Mouse (Mus musculus) C2C12 (cell line): ENCODE measurements around the gene Pim1. TPM values are rescaled to one million over a fixed set of nuclear protein-coding genes. Genes with fewer than 3 reads are reported as not detected.

ENCODE experiments used
- H3K27me3 ChIP-seq: one replicate; pipeline ENCODE4 v1.6.1; 2011; ENCODE audit not compliant: control insufficient read depth, insufficient read depth, insufficient read length
- H3K36me3 ChIP-seq: one replicate; pipeline ENCODE4 v1.6.1; 2011; ENCODE audit not compliant: control insufficient read depth, insufficient read depth
- H3K4me3 ChIP-seq: one replicate; pipeline ENCODE4 v1.5.1; 2011; ENCODE audit warnings: mild to moderate bottlenecking, control low read depth; ENCODE audit not compliant: poor library complexity, insufficient read depth, severe bottlenecking
- H3K79me2 ChIP-seq: one replicate; pipeline ENCODE4 v1.6.1; 2011; ENCODE audit not compliant: control insufficient read depth, insufficient read depth
- H3K79me3 ChIP-seq: one replicate; pipeline ENCODE4 v1.6.1; 2011; ENCODE audit warnings: low read depth, control low read depth
- H3ac ChIP-seq: one replicate; pipeline ENCODE3; 2011; ENCODE audit warnings: low read depth; ENCODE audit not compliant: control insufficient read depth, insufficient read length
- CEBPB ChIP-seq: IDR thresholded peaks from one replicate; pipeline ENCODE4 v1.6.1; 2011; ENCODE audit warnings: low read depth, mild to moderate bottlenecking, control low read depth, moderate library complexity
- CTCF ChIP-seq: IDR thresholded peaks from one replicate; pipeline ENCODE4 v1.5.1; 2011; ENCODE audit not compliant: control insufficient read depth, insufficient read depth, insufficient read length
- FOSL1 ChIP-seq: IDR thresholded peaks from one replicate; pipeline ENCODE4 v1.8.0; 2011; ENCODE audit warnings: mild to moderate bottlenecking, low read length; ENCODE audit not compliant: poor library complexity, insufficient read depth, severe bottlenecking
- MAX ChIP-seq: IDR thresholded peaks from one replicate; pipeline ENCODE4 v1.6.1; 2011; ENCODE audit warnings: mild to moderate bottlenecking, control low read depth
- MYOD1 ChIP-seq: IDR thresholded peaks from one replicate; pipeline ENCODE4 v1.6.1; 2011; ENCODE audit warnings: low read depth; ENCODE audit not compliant: control insufficient read depth, insufficient read length
- MYOG ChIP-seq: IDR thresholded peaks from one replicate; pipeline ENCODE4 v1.6.1; 2011; ENCODE audit not compliant: control insufficient read depth, insufficient read length; ENCODE audit errors: extremely low read depth
- USF1 ChIP-seq: IDR thresholded peaks from one replicate; pipeline ENCODE4 v1.6.1; 2011; ENCODE audit warnings: low read depth, mild to moderate bottlenecking, control low read depth, moderate library complexity
- polyA plus RNA-seq: library from polyadenylated mRNA; unstranded; fragments of >200 nt; fragmentation: generic; extraction: Trizol; gene quantifications from one replicate; pipeline ENCODE4 v1.2.1, GENCODE M21; 2012; ENCODE audit warnings: missing spikeins

Pim1 gene
- polyA plus RNA-seq, 1 experiment = 4.8 TPM

GRCm38 (mm10) chr17:29480256-29480655, 10.3 kb upstream of the Pim1 start:
- Histone ChIP-seq H3K36me3 (no peaks in the 10 kb centered on the region), H3K27me3 (no peaks in the 10 kb centered on the region), H3K4me3 (no peak overlapping the region), H3K79me3 (no peaks in the 10 kb centered on the region), H3K79me2 (no peaks in the 10 kb centered on the region), H3ac (no peak overlapping the region)
- TF ChIP-seq CEBPB (no peak), CTCF (no peak), USF1 (no peak), MAX (no peak), FOSL1 (no peak), MYOG (no peak), MYOD1 (no peak)

- TF ChIP-seq FOSL1 (no peak), MAX (no peak), MYOG (no peak), USF1 (no peak), MYOD1 (no peak), CEBPB (no peak), CTCF (no peak)
- no peak overlapping the region for H3ac ChIP-seq
- H3K79me3 ChIP-seq = no peaks in the 10 kb centered on the region
- no peak overlapping the region for H3K4me3 ChIP-seq
- no peaks in the 10 kb centered on the region for H3K79me2 ChIP-seq
- H3K27me3 ChIP-seq = no peaks in the 10 kb centered on the region
- H3K36me3 ChIP-seq = no peaks in the 10 kb centered on the region
Measured at GRCm38 (mm10) chr17:29482632-29483031, 7.9 kb upstream of the Pim1 start.

- Histone ChIP-seq H3K79me2 (no peaks in the 10 kb centered on the region), H3K36me3 (no peaks in the 10 kb centered on the region), H3ac (no peak overlapping the region), H3K27me3 (no peaks in the 10 kb centered on the region), H3K79me3 (no peaks in the 10 kb centered on the region), H3K4me3 (no peak overlapping the region)
- TF ChIP-seq MAX = no peak
- no peak for TF ChIP-seq FOSL1
- TF ChIP-seq CTCF = no peak
- no peak for TF ChIP-seq MYOG
- TF ChIP-seq CEBPB = no peak
- TF ChIP-seq USF1 = no peak
- no peak for TF ChIP-seq MYOD1
Measured at GRCm38 (mm10) chr17:29483282-29483681, 7.3 kb upstream of the Pim1 start.

- Histone ChIP-seq H3K79me3 (no peaks in the 10 kb centered on the region), H3ac (no peak overlapping the region), H3K79me2 (no peaks in the 10 kb centered on the region), H3K36me3 (no peaks in the 10 kb centered on the region), H3K4me3 (no peak overlapping the region), H3K27me3 (no peaks in the 10 kb centered on the region)
- TF ChIP-seq MYOD1 (no peak), CTCF (no peak), MAX (no peak), CEBPB (no peak), USF1 (no peak), FOSL1 (no peak), MYOG (no peak)
Measured at GRCm38 (mm10) chr17:29484431-29484830, 6.1 kb upstream of the Pim1 start.

GRCm38 (mm10) chr17:29485336-29486233, 5.0 kb upstream of the Pim1 start:
- peak; percentile 92 for TF ChIP-seq CEBPB
- TF ChIP-seq MYOD1 = no peak
- H3K36me3 ChIP-seq = no peaks in the 10 kb centered on the region

GRCm38 (mm10) chr17:29488257-29488977, 2.1 kb upstream of the Pim1 start:
- no peak for TF ChIP-seq USF1
- TF ChIP-seq CTCF = no peak
- TF ChIP-seq MAX = no peak
- no peak for TF ChIP-seq FOSL1
- TF ChIP-seq MYOD1 = no peak
- no peak for TF ChIP-seq MYOG
- TF ChIP-seq CEBPB = no peak
- no peak overlapping the region for H3K4me3 ChIP-seq
- H3ac ChIP-seq = no peak overlapping the region

More at GRCm38 (mm10) chr17:29485336-29486233, 5.0 kb upstream of the Pim1 start:
- H3K79me2 ChIP-seq = no peaks in the 10 kb centered on the region
- no peaks in the 10 kb centered on the region for H3K79me3 ChIP-seq
- no peak overlapping the region for H3K4me3 ChIP-seq
- no peaks in the 10 kb centered on the region for H3K27me3 ChIP-seq
- H3ac ChIP-seq = no peak overlapping the region

More at GRCm38 (mm10) chr17:29488257-29488977, 2.1 kb upstream of the Pim1 start:
- Histone ChIP-seq H3K36me3 (no peaks in the 10 kb centered on the region), H3K27me3 (no peaks in the 10 kb centered on the region), H3K79me3 (peaks cover 3% of the 10 kb centered on the region), H3K79me2 (peaks cover 9% of the 10 kb centered on the region)
